Mouse (Mus musculus) lung, embryonic 15.5 days (tissue): ENCODE measurements around the gene Rsph9. TPM values are rescaled to one million over a fixed set of nuclear protein-coding genes. Genes with fewer than 3 reads are reported as not detected.

ENCODE experiments used
- ATAC-seq: fragments of 200-750 bp; cut with Nextera tagmentation; 2 replicates; pipeline ENCODE4 v1.8.0; 2017; ENCODE audit warnings: moderate number of reproducible peaks, borderline replicate concordance; ENCODE audit not compliant: low FRiP score, low TSS enrichment; ENCODE audit errors: extremely low read depth
- H3K27ac ChIP-seq: fragments of 300-500 bp; sonication (generic); 2 replicates; pipeline ENCODE4 v1.5.1; 2015; ENCODE audit warnings: moderate library complexity, mild to moderate bottlenecking, inconsistent platforms
- H3K27me3 ChIP-seq: fragments of 300-500 bp; sonication (generic); 2 replicates; pipeline ENCODE4 v1.6.1; 2015; ENCODE audit warnings: inconsistent platforms
- H3K36me3 ChIP-seq: fragments of 300-500 bp; sonication (generic); 2 replicates; pipeline ENCODE4 v1.6.1; 2015; ENCODE audit warnings: inconsistent platforms
- H3K4me1 ChIP-seq: fragments of 300-500 bp; sonication (generic); 2 replicates; pipeline ENCODE4 v1.6.1; 2015; ENCODE audit warnings: inconsistent platforms
- H3K4me2 ChIP-seq: fragments of 300-500 bp; sonication (generic); 2 replicates; pipeline ENCODE4 v1.6.1; 2015; ENCODE audit warnings: inconsistent platforms, mild to moderate bottlenecking, moderate library complexity
- H3K4me3 ChIP-seq: fragments of 300-500 bp; sonication (generic); 2 replicates; pipeline ENCODE4 v1.5.1; 2015; ENCODE audit warnings: mild to moderate bottlenecking, inconsistent platforms
- H3K9ac ChIP-seq: fragments of 300-500 bp; sonication (generic); 2 replicates; pipeline ENCODE4 v1.6.1; 2015; ENCODE audit warnings: inconsistent platforms
- H3K9me3 ChIP-seq: fragments of 300-500 bp; sonication (generic); 2 replicates; pipeline ENCODE4 v1.6.1; 2016; ENCODE audit warnings: inconsistent platforms
- WGBS: fragments of 180-500 bp; shearing (Covaris S2); methylation state at CpG from one replicate; pipeline ENCODE4 v1.1.7; 2015; 5-methylcytosine and 5-hydroxymethylcytosine counted together
- polyA plus RNA-seq: library from polyadenylated mRNA; unstranded; fragments of >200 nt; fragmentation: Nextera tagmentation; extraction: Ambion mirVana; gene quantifications from 2 replicates; pipeline ENCODE4 v1.2.1, GENCODE M21; 2015

Rsph9 gene
- polyA plus RNA-seq, 1 experiment from 2014 or later, result 19.4 TPM

GRCm38 (mm10) chr17:46091351-46091750, 52.7 kb downstream of the Rsph9 start:
- no peak overlapping the region for H3K4me3 ChIP-seq
- WGBS, result 70% methylated on average over 1 of the region's 1 CpGs
- H3K27ac ChIP-seq, result no peak overlapping the region
- H3K9ac ChIP-seq, result no peak overlapping the region
- H3K36me3 ChIP-seq, result no peaks in the 10 kb centered on the region
- H3K9me3 ChIP-seq, result no peaks in the 10 kb centered on the region
- no peak overlapping the region for H3K4me2 ChIP-seq
- H3K27me3 ChIP-seq, result peaks cover 3% of the 10 kb centered on the region; the same call in 1 of the 2 replicates
- no peak for ATAC-seq
- peaks cover 6% of the 10 kb centered on the region for H3K4me1 ChIP-seq

GRCm38 (mm10) chr17:46086341-46086870, 57.6 kb downstream of the Rsph9 start:
- H3K27ac ChIP-seq, result peak overlapping the region; percentile 52
- H3K27me3 ChIP-seq, result no peaks in the 10 kb centered on the region
- H3K4me2 ChIP-seq, result no peak overlapping the region
- no peak overlapping the region for H3K4me3 ChIP-seq
- WGBS, result 35% methylated on average over 17 of the region's 17 CpGs
- H3K4me1 ChIP-seq, result peaks cover 43% of the 10 kb centered on the region
- no peaks in the 10 kb centered on the region for H3K36me3 ChIP-seq
- H3K9ac ChIP-seq, result no peak overlapping the region
- no peaks in the 10 kb centered on the region for H3K9me3 ChIP-seq
- ATAC-seq, result no peak

GRCm38 (mm10) chr17:46084091-46084501, 59.9 kb downstream of the Rsph9 start:
- H3K9ac ChIP-seq, result no peak overlapping the region
- no peaks in the 10 kb centered on the region for H3K27me3 ChIP-seq
- no peaks in the 10 kb centered on the region for H3K9me3 ChIP-seq
- H3K4me3 ChIP-seq, result peak overlapping the region; percentile 13; the same call in 1 of the 2 replicates
- peak overlapping the region; percentile 93 for H3K27ac ChIP-seq
- no peaks in the 10 kb centered on the region for H3K36me3 ChIP-seq
- WGBS, result under 1% methylated on average over 10 of the region's 10 CpGs
- peaks cover 54% of the 10 kb centered on the region for H3K4me1 ChIP-seq
- peak; percentile 93 for ATAC-seq
- H3K4me2 ChIP-seq, result peak overlapping the region; percentile 54

- Histone ChIP-seq H3K27me3 (no peaks in the 10 kb centered on the region), H3K4me2 (peak overlapping the region; percentile 54), H3K27ac (peak overlapping the region; percentile 93), H3K36me3 (no peaks in the 10 kb centered on the region), H3K4me1 (peaks cover 54% of the 10 kb centered on the region), H3K4me3 (no peak overlapping the region), H3K9ac (no peak overlapping the region), H3K9me3 (no peaks in the 10 kb centered on the region)
- no peak for ATAC-seq
- 64% methylated on average over 3 of the region's 3 CpGs for WGBS
Observed at GRCm38 (mm10) chr17:46083381-46083780, 60.6 kb downstream of the Rsph9 start.

GRCm38 (mm10) chr17:46081657-46082056, 62.4 kb downstream of the Rsph9 start:
- no peaks in the 10 kb centered on the region for H3K9me3 ChIP-seq
- H3K4me2 ChIP-seq, result no peak overlapping the region
- no peak overlapping the region for H3K4me3 ChIP-seq
- peak overlapping the region; percentile 11; the same call in 1 of the 2 replicates for H3K27ac ChIP-seq
- H3K36me3 ChIP-seq, result no peaks in the 10 kb centered on the region
- no peak overlapping the region for H3K9ac ChIP-seq
- ATAC-seq, result 0 out of 2 replicates have a peak, but pooled peaks have one; percentile 4
- WGBS, result 34% methylated on average over 7 of the region's 7 CpGs
- H3K4me1 ChIP-seq, result peaks cover 51% of the 10 kb centered on the region
- no peaks in the 10 kb centered on the region for H3K27me3 ChIP-seq

GRCm38 (mm10) chr17:46081042-46081441, 63.0 kb downstream of the Rsph9 start:
- WGBS, result 29% methylated on average over 5 of the region's 5 CpGs
- H3K27ac ChIP-seq, result no peak overlapping the region

GRCm38 (mm10) chr17:46080388-46080787, 63.6 kb downstream of the Rsph9 start:
- Histone ChIP-seq H3K36me3 (no peaks in the 10 kb centered on the region), H3K27me3 (no peaks in the 10 kb centered on the region), H3K4me2 (no peak overlapping the region), H3K9ac (no peak overlapping the region), H3K27ac (0 out of 2 replicates have a peak overlapping the region, but pooled peaks have one; percentile 20), H3K4me3 (no peak overlapping the region), H3K4me1 (peaks cover 41% of the 10 kb centered on the region), H3K9me3 (no peaks in the 10 kb centered on the region)
- no peak for ATAC-seq
- WGBS, result 68% methylated on average over 7 of the region's 7 CpGs

More at GRCm38 (mm10) chr17:46081042-46081441, 63.0 kb downstream of the Rsph9 start:
- no peak overlapping the region for H3K4me3 ChIP-seq
- H3K9me3 ChIP-seq, result no peaks in the 10 kb centered on the region
- peaks cover 44% of the 10 kb centered on the region for H3K4me1 ChIP-seq
- no peaks in the 10 kb centered on the region for H3K27me3 ChIP-seq
- no peaks in the 10 kb centered on the region for H3K36me3 ChIP-seq
- no peak overlapping the region for H3K9ac ChIP-seq
- ATAC-seq, result no peak
- H3K4me2 ChIP-seq, result no peak overlapping the region

- WGBS, result 61% methylated on average over 2 of the region's 2 CpGs
- Histone ChIP-seq H3K9me3 (no peaks in the 10 kb centered on the region), H3K4me1 (peaks cover 41% of the 10 kb centered on the region), H3K27ac (no peak overlapping the region), H3K36me3 (no peaks in the 10 kb centered on the region), H3K4me3 (no peak overlapping the region), H3K9ac (no peak overlapping the region), H3K4me2 (no peak overlapping the region), H3K27me3 (no peaks in the 10 kb centered on the region)
- no peak for ATAC-seq
Observed at GRCm38 (mm10) chr17:46079037-46079436, 65.0 kb downstream of the Rsph9 start.

GRCm38 (mm10) chr17:46077921-46078534, 66.0 kb downstream of the Rsph9 start:
- 81% methylated on average over 12 of the region's 12 CpGs for WGBS
- no peak for ATAC-seq
- Histone ChIP-seq H3K9ac (no peak overlapping the region), H3K27ac (no peak overlapping the region), H3K4me3 (no peak overlapping the region), H3K9me3 (no peaks in the 10 kb centered on the region), H3K4me2 (no peak overlapping the region), H3K27me3 (no peaks in the 10 kb centered on the region), H3K4me1 (peaks cover 41% of the 10 kb centered on the region), H3K36me3 (no peaks in the 10 kb centered on the region)

- no peak overlapping the region for H3K27ac ChIP-seq
- H3K9me3 ChIP-seq, result no peaks in the 10 kb centered on the region
- no peak overlapping the region for H3K9ac ChIP-seq
- no peak overlapping the region for H3K4me2 ChIP-seq
- H3K4me1 ChIP-seq, result peaks cover 33% of the 10 kb centered on the region
- no peak overlapping the region for H3K4me3 ChIP-seq
- WGBS, result 75% methylated on average over 1 of the region's 1 CpGs
- no peaks in the 10 kb centered on the region for H3K36me3 ChIP-seq
- no peak for ATAC-seq
- H3K27me3 ChIP-seq, result no peaks in the 10 kb centered on the region
Observed at GRCm38 (mm10) chr17:46076260-46076551, 67.8 kb downstream of the Rsph9 start.

GRCm38 (mm10) chr17:46075551-46076259, 68.3 kb downstream of the Rsph9 start:
- Histone ChIP-seq H3K4me2 (no peak overlapping the region), H3K4me1 (peaks cover 28% of the 10 kb centered on the region), H3K9ac (no peak overlapping the region), H3K4me3 (no peak overlapping the region), H3K27me3 (no peaks in the 10 kb centered on the region), H3K27ac (no peak overlapping the region), H3K9me3 (no peaks in the 10 kb centered on the region), H3K36me3 (no peaks in the 10 kb centered on the region)
- 73% methylated on average over 5 of the region's 5 CpGs for WGBS
- ATAC-seq, result no peak

- no peak for ATAC-seq
- Histone ChIP-seq H3K27ac (no peak overlapping the region), H3K4me2 (no peak overlapping the region), H3K4me3 (no peak overlapping the region), H3K27me3 (no peaks in the 10 kb centered on the region), H3K36me3 (no peaks in the 10 kb centered on the region), H3K4me1 (peaks cover 24% of the 10 kb centered on the region), H3K9ac (no peak overlapping the region), H3K9me3 (no peaks in the 10 kb centered on the region)
- WGBS, result 36% methylated on average over 3 of the region's 3 CpGs
Observed at GRCm38 (mm10) chr17:46075116-46075485, 68.9 kb downstream of the Rsph9 start.
